Mouse (Mus musculus) lung, embryonic 14.5 days (tissue): Measurements from ENCODE around the gene Gga1. TPM values are rescaled to one million over a fixed set of nuclear protein-coding genes. Genes with fewer than 3 reads are reported as not detected.

Source experiments
- ATAC-seq: fragments of 200-750 bp; cut with Nextera tagmentation; 2 replicates; pipeline ENCODE4 v1.8.0; 2017; ENCODE audit warnings: mild to moderate bottlenecking, moderate TSS enrichment, moderate library complexity; ENCODE audit not compliant: insufficient read depth
- DNase-seq: peaks from one replicate; pipeline ENCODE4 v3.0.0-alpha.2; 2015
- H3K27ac ChIP-seq: fragments of 300-500 bp; sonication (generic); 2 replicates; pipeline ENCODE4 v1.5.1; 2014; ENCODE audit warnings: low read depth, mild to moderate bottlenecking, moderate library complexity
- H3K27me3 ChIP-seq: fragments of 300-500 bp; sonication (generic); 2 replicates; pipeline ENCODE4 v1.6.1; 2014; ENCODE audit warnings: low read length, control low read depth; ENCODE audit not compliant: insufficient read depth
- H3K36me3 ChIP-seq: fragments of 300-500 bp; sonication (generic); 2 replicates; pipeline ENCODE4 v1.6.1; 2014; ENCODE audit warnings: control low read depth; ENCODE audit not compliant: insufficient read depth
- H3K4me1 ChIP-seq: fragments of 300-500 bp; sonication (generic); 2 replicates; pipeline ENCODE4 v1.6.1; 2014; ENCODE audit warnings: antibody characterized with exemption, control low read depth; ENCODE audit not compliant: insufficient read depth
- H3K4me2 ChIP-seq: fragments of 300-500 bp; sonication (generic); 2 replicates; pipeline ENCODE4 v1.6.1; 2014; ENCODE audit warnings: mild to moderate bottlenecking
- H3K4me3 ChIP-seq: fragments of 300-500 bp; sonication (generic); 2 replicates; pipeline ENCODE4 v1.5.1; 2014; ENCODE audit warnings: low read depth, low read length
- H3K9ac ChIP-seq: fragments of 300-500 bp; sonication (generic); 2 replicates; pipeline ENCODE4 v1.6.1; 2014
- H3K9me3 ChIP-seq: fragments of 300-500 bp; sonication (generic); 2 replicates; pipeline ENCODE4 v1.6.1; 2016; ENCODE audit warnings: low read depth, low read length, control low read depth
- CTCF ChIP-seq: IDR thresholded peaks from 2 replicates; pipeline ENCODE4 v1.5.1; 2016; ENCODE audit warnings: antibody characterized with exemption, low read depth
- WGBS: fragments of 180-500 bp; shearing (Covaris S2); extraction: QIAGEN DNeasy Blood & Tissue Kit; methylation state at CpG from one replicate; pipeline ENCODE4 v1.1.7; 2014; 5-methylcytosine and 5-hydroxymethylcytosine counted together
- microRNA-seq: library from miRNA; unstranded; fragments of <30 nt; microRNA quantifications from one replicate; pipeline ENCODE4, GENCODE M21; 2016; ENCODE audit warnings: borderline number of aligned reads
- polyA plus RNA-seq: library from polyadenylated mRNA; unstranded; fragments of >200 nt; fragmentation: Nextera tagmentation; extraction: Ambion mirVana; gene quantifications from 2 replicates; pipeline ENCODE4 v1.2.1, GENCODE M21; 2014

Gga1 gene
- polyA plus RNA-seq, 1 experiment from 2014 or later, result 57.0 TPM

GRCm38 (mm10) chr15:78934784-78935320 lies 57.9 kb downstream of the Gga1 start, which contains the start of gene Nol12:
Gene Nol12, plus strand, starts transcription at chr15:78934933.
- peak within 1 kb of the TSS; percentile 70 for H3K9ac ChIP-seq
- peak within 1 kb of the TSS; percentile 74 for H3K27ac ChIP-seq
- DNase-seq, result peak; percentile 96
- peak; percentile 85 for ATAC-seq
- peaks cover 5% of the 10 kb centered on the region; the same call in 1 of the 2 replicates for H3K4me1 ChIP-seq
- no peaks in the 10 kb centered on the region for H3K9me3 ChIP-seq
- H3K4me2 ChIP-seq, result peak within 1 kb of the TSS; percentile 62
- H3K4me3 ChIP-seq, result peak within 1 kb of the TSS; percentile 70
- peaks cover 40% of the 10 kb centered on the region for H3K36me3 ChIP-seq
- peak; percentile 27 for TF ChIP-seq CTCF
- under 1% methylated on average over 42 of the region's 42 CpGs for WGBS
- no peaks in the 10 kb centered on the region for H3K27me3 ChIP-seq

GRCm38 (mm10) chr15:78936403-78936802 lies 59.4 kb downstream of the Gga1 start:
- peaks cover 5% of the 10 kb centered on the region; the same call in 1 of the 2 replicates for H3K4me1 ChIP-seq
- no peaks in the 10 kb centered on the region for H3K9me3 ChIP-seq
- DNase-seq, result no peak
- TF ChIP-seq CTCF, result no peak
- H3K27me3 ChIP-seq, result no peaks in the 10 kb centered on the region
- H3K4me3 ChIP-seq, result no peak overlapping the region
- peak overlapping the region; percentile 62 for H3K4me2 ChIP-seq
- no peak for ATAC-seq
- no peak overlapping the region for H3K9ac ChIP-seq
- H3K27ac ChIP-seq, result no peak overlapping the region
- peaks cover 49% of the 10 kb centered on the region for H3K36me3 ChIP-seq
- WGBS, result 91% methylated on average over 12 of the region's 12 CpGs

GRCm38 (mm10) chr15:78937311-78937710 lies 60.3 kb downstream of the Gga1 start:
- Histone ChIP-seq H3K9ac (no peak overlapping the region; the same call in 1 of the 2 replicates), H3K4me3 (no peak overlapping the region), H3K9me3 (no peaks in the 10 kb centered on the region), H3K27ac (no peak overlapping the region), H3K27me3 (no peaks in the 10 kb centered on the region), H3K4me2 (no peak overlapping the region), H3K4me1 (peaks cover 5% of the 10 kb centered on the region; the same call in 1 of the 2 replicates), H3K36me3 (peaks cover 55% of the 10 kb centered on the region)
- TF ChIP-seq CTCF, result no peak
- DNase-seq, result no peak
- 92% methylated on average over 10 of the region's 10 CpGs for WGBS
- no peak for ATAC-seq

GRCm38 (mm10) chr15:78937963-78938362 lies 61.0 kb downstream of the Gga1 start:
- H3K9me3 ChIP-seq, result no peaks in the 10 kb centered on the region
- no peak for ATAC-seq
- WGBS, result 95% methylated on average over 2 of the region's 2 CpGs
- no peak for TF ChIP-seq CTCF
- H3K4me1 ChIP-seq, result peaks cover 5% of the 10 kb centered on the region; the same call in 1 of the 2 replicates
- no peak overlapping the region for H3K4me3 ChIP-seq
- H3K36me3 ChIP-seq, result peaks cover 55% of the 10 kb centered on the region
- no peak overlapping the region for H3K4me2 ChIP-seq
- DNase-seq, result no peak
- H3K27me3 ChIP-seq, result no peaks in the 10 kb centered on the region
- H3K27ac ChIP-seq, result no peak overlapping the region
- no peak overlapping the region for H3K9ac ChIP-seq

- DNase-seq, result no peak
- 90% methylated on average over 13 of the region's 13 CpGs for WGBS
- H3K27ac ChIP-seq, result no peak overlapping the region
- no peak for TF ChIP-seq CTCF
- H3K36me3 ChIP-seq, result peaks cover 55% of the 10 kb centered on the region
- ATAC-seq, result no peak
- no peak overlapping the region for H3K9ac ChIP-seq
- H3K4me1 ChIP-seq, result peaks cover 5% of the 10 kb centered on the region; the same call in 1 of the 2 replicates
- H3K4me2 ChIP-seq, result no peak overlapping the region
- no peaks in the 10 kb centered on the region for H3K27me3 ChIP-seq
- H3K4me3 ChIP-seq, result no peak overlapping the region
- no peaks in the 10 kb centered on the region for H3K9me3 ChIP-seq
These were observed 63.3 kb downstream of the Gga1 start for GRCm38 (mm10) chr15:78940325-78940724.

- TF ChIP-seq CTCF, result peak; percentile 86
- WGBS, result 3% methylated on average over 9 of the region's 9 CpGs
- H3K4me2 ChIP-seq, result peak overlapping the region; percentile 66
- peak; percentile 74 for ATAC-seq
- H3K27me3 ChIP-seq, result no peaks in the 10 kb centered on the region; the same call in 1 of the 2 replicates
- H3K4me1 ChIP-seq, result no peaks in the 10 kb centered on the region
- H3K4me3 ChIP-seq, result peak overlapping the region; percentile 36
- H3K36me3 ChIP-seq, result peaks cover 42% of the 10 kb centered on the region
- peak overlapping the region; percentile 43; the same call in 1 of the 2 replicates for H3K9ac ChIP-seq
- H3K27ac ChIP-seq, result no peak overlapping the region
- DNase-seq, result peak; percentile 92
- no peaks in the 10 kb centered on the region for H3K9me3 ChIP-seq
These were observed 65.7 kb downstream of the Gga1 start for GRCm38 (mm10) chr15:78942663-78943062.

Small RNAs within 50 kb of the gene (microRNA-seq; reads per million reads assigned to microRNA genes)
- not detected for gene Mir6955

Other genes with a start within 250 kb of the Gga1 start
- gene Elfn2, start 158.4 kb upstream of the Gga1 start, polyA plus RNA-seq, result 0.03 and 0.08 TPM in 2 replicates
- gene Mfng, start 103.7 kb upstream of the Gga1 start, polyA plus RNA-seq, result 28.7 and 34.3 TPM in 2 replicates
- gene Card10, start 74.1 kb upstream of the Gga1 start, polyA plus RNA-seq, result 7.8 and 8.5 TPM in 2 replicates
- 93.2 and 101 TPM in 2 replicates for gene Cdc42ep1, start 34.6 kb upstream of the Gga1 start, polyA plus RNA-seq
- gene Lgals2, start 21.7 kb upstream of the Gga1 start, polyA plus RNA-seq, result 0.34 TPM in 1 of 2 replicates, not detected in the other
- 0.18 and 0.70 TPM in 2 replicates for gene Gm49510, start 22.5 kb downstream of the Gga1 start, polyA plus RNA-seq
- gene Sh3bp1, start 22.6 kb downstream of the Gga1 start, polyA plus RNA-seq, result 43.5 and 43.9 TPM in 2 replicates
- gene Pdxp, start 36.7 kb downstream of the Gga1 start, polyA plus RNA-seq, result 17.9 and 21.9 TPM in 2 replicates
- gene Lgals1, start 49.5 kb downstream of the Gga1 start, polyA plus RNA-seq, result 799 and 855 TPM in 2 replicates
- gene Nol12, start 57.7 kb downstream of the Gga1 start, polyA plus RNA-seq, result 52.8 and 57.4 TPM in 2 replicates
- gene Triobp, start 70.5 kb downstream of the Gga1 start, polyA plus RNA-seq, result 47.5 and 49.2 TPM in 2 replicates
- 201 and 209 TPM in 2 replicates for gene H1f0, start 151.3 kb downstream of the Gga1 start, polyA plus RNA-seq
- not detected in 2 replicates for gene Galr3, start 164.7 kb downstream of the Gga1 start, polyA plus RNA-seq
- 54.4 and 55.4 TPM in 2 replicates for gene Ankrd54, start 185.7 kb downstream of the Gga1 start, polyA plus RNA-seq
- gene Eif3l, start 198.0 kb downstream of the Gga1 start, polyA plus RNA-seq, result 243 and 249 TPM in 2 replicates
- gene Micall1, start 231.7 kb downstream of the Gga1 start, polyA plus RNA-seq, result 7.5 and 9.0 TPM in 2 replicates